Mouse (Mus musculus) right cerebral cortex, postnatal 14 days (tissue): ENCODE measurements at regions not wholly inside any gene's neighbourhood (a gene's known extent, or its start where the extent isn't known, plus 50 kb on each side); places are given as distances from the start of the nearest gene placed in this dataset.

Experiments
- DNase-seq: peaks from one replicate; pipeline ENCODE4 v3.0.0; 2022

DNA sequence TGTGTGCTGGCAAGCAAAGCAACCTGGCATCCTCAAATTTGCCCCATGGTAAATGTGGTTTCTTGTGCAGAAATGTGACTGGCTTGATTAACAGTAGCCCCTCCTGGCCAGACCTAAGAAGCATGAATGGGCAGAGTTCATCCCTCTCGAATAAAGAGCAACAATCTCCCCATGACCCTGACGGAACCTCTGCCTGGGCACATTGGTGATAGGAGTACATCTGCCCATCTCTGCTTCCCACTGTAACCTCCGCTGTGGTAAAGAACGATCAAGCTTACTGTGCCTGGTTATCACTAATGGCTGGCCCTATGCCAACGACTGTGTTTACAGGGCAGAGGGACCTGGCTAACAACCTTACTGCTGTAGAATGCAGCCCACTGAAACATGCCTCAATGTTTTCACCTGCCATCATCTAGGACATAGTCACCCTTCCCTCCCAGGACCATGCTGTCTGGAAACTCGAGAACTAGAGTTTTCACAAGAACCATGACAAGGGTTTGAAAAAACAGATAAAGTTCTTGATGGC, 69.6 kb upstream of the Tspan2 start:
- DNase-seq: no peak

DNA sequence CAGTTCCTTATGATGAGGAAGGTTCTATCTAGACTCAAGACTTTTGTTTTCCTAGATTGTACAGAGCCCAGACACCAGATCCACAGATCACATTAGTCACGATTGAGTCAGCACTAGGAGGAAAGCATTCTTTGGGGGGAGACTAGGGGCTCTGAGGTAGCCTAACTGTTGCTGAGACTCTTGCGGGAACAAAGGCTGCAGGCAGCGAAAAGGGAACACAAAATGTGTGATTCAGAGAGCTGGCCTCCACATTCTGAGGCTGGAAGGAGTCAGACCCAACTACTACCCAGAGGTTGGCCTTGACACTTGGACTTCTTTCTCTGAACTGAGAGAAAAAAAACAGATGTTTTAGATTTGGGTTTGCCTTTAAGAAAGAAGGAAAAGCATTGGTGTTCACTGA, 66.5 kb upstream of the Tspan2 start:
- no peak for DNase-seq

DNA sequence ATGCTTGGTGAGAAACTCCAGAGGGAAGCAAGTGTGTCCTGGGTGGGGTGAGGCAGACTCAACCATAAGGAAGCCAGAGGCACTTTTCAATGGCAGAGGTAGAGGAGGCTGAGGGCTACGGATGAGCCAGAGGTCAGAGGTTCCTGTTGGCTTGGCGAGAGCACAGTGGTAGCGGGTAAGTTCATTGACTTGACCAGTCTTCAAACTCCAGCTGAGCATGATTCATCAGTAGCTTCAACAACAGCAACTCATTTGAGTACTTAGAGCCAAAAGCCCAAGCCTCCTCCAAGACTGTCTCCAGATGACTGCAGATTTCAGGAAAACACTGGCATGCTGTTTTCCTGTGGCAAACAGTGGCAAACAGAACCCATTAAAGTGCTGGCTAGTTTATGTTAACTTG, 65.8 kb upstream of the Tspan2 start:
- DNase-seq: no peak

DNA sequence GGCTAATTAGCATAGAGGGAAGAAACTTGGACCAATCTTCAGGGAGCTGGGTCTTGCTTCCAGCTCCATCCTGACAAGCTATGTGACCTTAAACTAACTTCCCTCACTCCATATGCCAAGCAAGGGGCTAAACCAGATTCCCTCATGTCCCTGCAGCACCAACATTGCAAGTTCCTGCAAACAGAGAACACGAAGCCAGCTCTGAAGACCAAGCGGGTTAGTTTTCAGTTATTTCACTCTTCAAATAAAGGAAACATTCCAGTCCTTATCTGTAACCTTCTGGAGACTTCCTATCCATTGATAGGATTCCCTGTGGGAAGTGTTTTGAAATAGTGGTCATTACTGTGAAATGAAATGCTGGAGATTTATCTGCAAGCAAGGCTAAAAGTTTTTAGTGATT, 64.4 kb upstream of the Tspan2 start:
- DNase-seq: no peak

DNA sequence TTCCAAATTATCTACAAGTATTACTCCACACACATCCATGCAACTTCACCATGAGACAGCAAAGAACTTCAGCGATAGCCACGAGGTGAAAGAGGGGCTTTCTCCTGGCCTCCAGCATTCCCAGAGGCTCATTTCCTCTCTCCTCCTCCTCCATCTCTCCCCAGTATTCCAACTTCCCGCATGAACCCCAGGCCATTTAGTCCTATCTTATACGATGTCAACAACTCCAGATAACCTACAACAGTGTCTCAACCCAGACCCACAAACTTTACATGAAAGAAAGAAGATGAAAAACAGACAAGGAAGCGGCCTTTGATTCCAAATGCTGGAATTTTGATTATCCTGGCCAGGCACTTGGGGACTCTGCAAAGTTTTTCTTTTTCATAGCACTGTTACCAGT, 63.8 kb upstream of the Tspan2 start:
- DNase-seq: no peak

DNA sequence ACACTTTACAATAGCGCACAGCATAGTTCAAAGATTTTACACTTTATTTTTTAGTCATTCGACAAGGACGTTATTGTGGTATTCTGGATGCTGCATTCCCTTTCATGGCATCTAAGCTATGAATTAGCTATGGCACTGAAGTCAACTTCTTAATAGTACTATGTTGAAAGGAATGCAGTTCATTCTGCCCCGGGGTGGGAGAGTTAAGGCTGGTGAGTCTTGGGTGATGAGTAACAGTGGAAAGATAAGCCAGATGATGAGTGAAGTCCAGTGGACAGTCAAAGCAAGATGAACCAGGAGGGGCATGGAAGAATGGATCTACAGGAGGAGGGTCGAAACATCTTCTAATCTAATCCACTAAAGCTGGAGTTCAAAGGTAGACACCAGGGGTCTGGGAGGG, 63.4 kb upstream of the Tspan2 start:
- DNase-seq: no peak

DNA sequence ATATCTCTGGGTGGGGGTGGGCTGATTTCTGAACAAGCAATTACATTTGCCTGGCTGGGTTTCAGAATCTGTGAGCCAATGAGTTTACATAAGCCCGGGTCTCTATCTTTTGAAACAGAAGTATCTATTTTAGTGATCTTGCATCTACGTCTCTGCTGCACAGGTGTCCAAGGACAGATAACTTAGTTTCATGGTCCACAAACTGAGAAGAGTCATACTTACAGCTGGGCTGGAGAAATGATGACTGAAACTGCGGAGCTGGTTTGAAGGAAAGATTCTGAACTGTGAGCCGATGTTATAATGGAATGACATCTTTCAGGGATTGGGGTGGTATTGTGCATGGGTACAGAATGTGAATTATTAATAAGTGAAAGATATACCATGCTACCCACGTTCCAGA, 60.8 kb upstream of the Tspan2 start:
- DNase-seq: no peak

DNA sequence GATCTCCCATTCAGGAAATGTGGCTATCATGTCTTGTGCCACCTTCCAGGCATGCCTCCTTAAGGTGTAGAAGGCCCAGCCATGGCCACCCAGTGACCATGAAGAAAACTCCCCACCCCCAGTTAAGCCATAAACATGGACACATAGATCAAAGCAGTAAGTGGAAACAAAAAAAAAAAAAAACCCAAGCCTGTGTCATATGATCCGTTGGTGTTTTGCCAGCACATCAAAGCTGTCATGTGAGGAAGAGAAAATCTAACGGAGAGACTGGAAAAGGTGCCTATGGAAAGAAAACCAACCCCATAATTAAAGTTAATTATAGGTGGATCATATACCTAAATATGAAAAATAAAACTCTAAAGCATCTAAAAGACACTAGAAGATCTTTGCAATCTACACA, 60.3 kb upstream of the Tspan2 start:
- DNase-seq: no peak

DNA sequence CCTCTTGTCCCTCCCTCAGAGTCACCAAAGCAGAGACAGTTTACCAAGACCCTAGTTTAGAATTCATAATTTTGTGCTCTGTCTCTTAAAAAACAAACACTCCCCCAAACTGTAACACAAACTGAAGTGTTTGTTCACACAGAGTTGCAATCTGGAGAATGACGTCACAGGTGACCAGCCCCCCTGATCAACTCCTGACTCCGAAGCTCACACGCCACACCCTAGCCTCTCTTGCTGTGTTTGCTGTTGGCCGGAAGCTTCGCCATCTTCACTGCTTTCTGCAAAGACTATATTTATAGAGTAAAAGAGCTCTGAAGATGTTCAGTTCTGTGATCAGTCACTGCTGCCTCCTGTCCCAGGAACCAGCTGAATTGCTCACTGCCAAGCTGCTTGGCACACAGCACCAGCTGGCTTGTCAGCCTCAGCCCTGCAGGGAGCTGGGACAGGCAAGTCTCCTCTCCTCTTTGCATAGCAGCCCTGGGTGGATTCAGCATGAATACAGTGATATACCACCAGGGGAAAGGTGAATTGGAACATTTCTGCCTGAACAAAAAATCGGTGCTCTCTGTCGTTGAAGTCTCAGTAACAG, 57.3 kb upstream of the Tspan2 start:
- peak; percentile 38 for DNase-seq

DNA sequence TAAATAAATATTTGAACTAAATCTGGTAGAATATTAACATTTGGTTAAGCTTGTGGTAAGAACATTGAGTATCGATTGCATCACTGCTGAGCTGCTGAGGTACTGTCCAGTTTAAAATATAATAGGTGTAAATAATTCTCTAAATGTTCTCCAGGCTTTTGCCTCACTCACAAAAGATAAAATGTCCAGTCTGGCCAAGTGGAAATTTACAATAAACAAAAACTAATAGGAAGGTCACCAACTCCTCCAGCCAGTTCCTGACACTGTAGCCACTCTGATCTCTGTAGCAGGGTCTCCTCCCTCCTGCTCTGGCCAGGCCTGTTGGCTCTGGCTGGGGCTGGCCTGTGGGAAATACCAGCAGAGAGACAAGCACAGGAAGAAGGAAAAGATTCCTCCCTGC, 55.8 kb upstream of the Tspan2 start:
- no peak for DNase-seq

DNA sequence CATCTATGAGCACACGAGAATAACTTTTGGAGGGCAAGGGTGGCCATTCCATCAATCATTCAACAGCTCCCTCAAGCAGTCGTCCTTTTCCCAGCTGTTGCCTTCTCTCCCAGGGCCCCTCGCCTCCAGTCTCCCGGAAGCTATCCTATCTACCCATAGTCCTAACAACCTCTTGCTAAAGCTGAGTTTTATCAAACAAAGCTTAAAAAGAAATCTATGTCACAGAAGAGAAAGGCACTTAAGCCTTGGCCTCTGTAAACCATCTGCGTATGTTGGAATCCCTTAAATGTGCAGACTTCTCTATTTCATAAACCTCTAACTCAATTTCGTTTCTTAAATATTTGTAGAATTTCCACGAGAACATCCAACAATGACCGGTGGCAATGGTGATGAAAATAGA, 51.9 kb upstream of the Tspan2 start:
- no peak for DNase-seq

DNA sequence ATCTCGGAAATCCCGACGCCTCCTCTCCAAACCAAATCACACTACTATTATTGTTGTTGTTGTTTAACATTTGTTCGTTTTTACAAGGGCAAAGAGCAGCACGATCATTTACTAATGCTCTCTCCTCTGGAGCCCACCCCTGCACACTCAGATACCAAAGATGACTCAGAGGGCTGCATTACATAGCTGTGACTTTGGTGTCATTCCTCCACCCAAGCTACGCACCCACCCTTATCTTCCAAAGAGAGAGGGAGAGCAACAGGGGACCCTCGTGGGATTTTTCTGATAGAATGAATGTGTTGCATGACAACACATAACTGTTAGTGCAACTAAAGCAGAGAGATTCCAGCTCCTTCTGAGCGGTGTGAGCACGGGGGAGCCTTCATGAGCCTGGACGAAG, 50.8 kb upstream of the Tspan2 start:
- no peak for DNase-seq
